Mouse (Mus musculus): ENCODE results near the gene Ints1.

The Ints1 gene

GRCm38 (mm10) chr5:139799801-139800590 lies 24.5 kb upstream of the Ints1 start:
- no peak for DNase-seq (ENCODE audit: low read depth)

DNA sequence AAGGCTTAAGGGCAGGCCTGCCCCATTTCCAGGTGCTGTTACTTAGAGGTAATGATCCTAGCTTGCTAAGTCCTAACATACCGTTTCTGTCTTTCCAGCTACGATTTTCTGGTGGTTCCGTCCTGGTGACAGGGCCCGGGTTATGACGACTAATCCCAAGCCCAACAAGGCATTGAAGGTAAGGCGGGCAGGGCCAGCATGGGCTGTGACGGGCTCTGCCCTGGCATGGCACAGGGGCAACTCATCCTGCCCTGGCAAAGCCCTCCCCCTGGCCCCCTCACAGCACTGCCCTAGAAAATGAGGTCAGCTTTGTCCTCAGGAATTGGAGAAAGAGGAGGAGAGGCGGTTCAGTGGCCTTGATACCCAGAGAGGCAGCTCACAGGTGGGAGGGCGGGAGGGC lies 23.6 kb upstream of the Ints1 start:
- DNase-seq (ENCODE audit: low read depth), result no peak

DNA sequence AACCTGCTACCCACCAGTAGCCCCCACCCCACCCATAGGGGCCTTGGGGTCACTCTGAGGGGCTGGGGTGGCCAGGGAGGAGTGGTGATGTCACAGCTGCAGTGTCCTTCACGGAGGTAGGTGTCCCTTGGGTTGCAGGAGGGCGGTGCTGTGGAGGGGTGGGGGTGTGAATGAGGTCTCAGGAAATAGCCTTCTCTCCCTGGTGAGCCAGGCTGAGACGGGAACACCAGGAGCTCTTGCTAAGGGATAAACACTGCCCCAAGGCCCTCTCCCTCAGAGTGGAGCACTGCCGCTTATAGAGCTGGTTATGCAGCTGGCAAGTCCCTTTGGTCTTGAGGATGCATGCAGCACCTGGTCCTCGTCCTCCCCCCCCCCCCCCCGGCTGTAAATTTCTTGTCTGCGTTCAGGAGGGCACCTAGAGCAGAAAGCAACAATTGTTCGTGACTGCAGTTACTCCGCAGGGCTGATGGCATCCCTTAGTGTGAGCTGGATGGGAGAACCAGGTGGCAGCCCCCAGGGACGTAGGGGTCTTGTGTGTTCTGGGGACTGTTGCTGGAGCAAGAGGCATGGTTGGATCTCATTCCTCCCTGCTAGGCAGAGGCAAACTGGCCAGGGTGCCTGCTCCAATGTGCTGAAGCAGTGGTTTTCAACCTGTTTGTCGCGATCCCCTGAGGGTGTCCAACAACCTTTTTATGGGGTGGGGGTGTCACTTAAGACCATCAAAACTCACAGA lies 22.9 kb upstream of the Ints1 start:
- no peak for DNase-seq (ENCODE audit: low read depth)

GRCm38 (mm10) chr5:139797473-139798167 lies 22.1 kb upstream of the Ints1 start:
- no peak for DNase-seq (ENCODE audit: low read depth)

GRCm38 (mm10) chr5:139796900-139797299 lies 21.4 kb upstream of the Ints1 start:
- no peak for DNase-seq (ENCODE audit: low read depth)

- DNase-seq (ENCODE audit: low read depth), result no peak
These were observed 20.6 kb upstream of the Ints1 start for GRCm38 (mm10) chr5:139796001-139796620.

GRCm38 (mm10) chr5:139794938-139795337 lies 19.5 kb upstream of the Ints1 start:
- DNase-seq (ENCODE audit: low read depth), result no peak

GRCm38 (mm10) chr5:139794137-139794536 lies 18.7 kb upstream of the Ints1 start:
- no peak for DNase-seq (ENCODE audit: low read depth)

DNA sequence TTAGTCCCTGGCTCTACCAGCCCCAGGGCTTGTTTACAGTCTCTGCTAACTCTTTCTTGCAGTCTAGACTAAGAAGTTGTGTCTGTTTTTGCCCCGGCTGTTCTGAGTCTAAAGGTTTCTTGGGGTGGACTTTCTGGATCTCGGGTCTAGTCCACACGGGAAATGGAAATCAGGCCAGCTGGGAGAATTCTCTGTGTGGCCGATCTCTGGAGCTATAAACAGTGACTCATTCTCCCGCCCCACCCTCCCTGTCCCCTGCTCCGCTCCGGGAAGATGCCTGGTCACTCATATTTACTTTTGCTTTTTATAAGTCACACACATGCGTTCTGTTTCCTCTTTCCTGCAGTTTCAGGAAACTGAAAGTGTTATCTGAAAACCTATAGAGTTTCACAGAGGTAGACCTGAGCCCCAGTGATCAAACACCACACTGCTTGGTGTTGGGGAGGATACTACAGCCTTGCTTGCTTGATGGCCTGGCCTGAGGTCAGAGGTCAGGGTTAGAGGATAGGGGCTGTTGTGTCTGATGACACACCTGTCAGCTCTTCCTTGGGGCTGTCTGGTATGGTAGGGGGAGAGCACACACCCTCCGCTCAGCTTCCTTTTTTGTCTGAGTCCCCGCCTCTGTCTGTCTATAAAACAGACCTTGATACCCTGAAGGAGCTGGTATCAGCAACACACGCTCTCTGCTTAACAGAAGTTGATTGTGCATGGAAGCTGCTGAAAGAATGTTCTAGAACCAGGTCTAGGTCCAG lies 18.0 kb upstream of the Ints1 start:
- DNase-seq (ENCODE audit: low read depth), result no peak

- DNase-seq (ENCODE audit: low read depth), result no peak
These were observed 17.5 kb upstream of the Ints1 start for GRCm38 (mm10) chr5:139792966-139793337.

DNA sequence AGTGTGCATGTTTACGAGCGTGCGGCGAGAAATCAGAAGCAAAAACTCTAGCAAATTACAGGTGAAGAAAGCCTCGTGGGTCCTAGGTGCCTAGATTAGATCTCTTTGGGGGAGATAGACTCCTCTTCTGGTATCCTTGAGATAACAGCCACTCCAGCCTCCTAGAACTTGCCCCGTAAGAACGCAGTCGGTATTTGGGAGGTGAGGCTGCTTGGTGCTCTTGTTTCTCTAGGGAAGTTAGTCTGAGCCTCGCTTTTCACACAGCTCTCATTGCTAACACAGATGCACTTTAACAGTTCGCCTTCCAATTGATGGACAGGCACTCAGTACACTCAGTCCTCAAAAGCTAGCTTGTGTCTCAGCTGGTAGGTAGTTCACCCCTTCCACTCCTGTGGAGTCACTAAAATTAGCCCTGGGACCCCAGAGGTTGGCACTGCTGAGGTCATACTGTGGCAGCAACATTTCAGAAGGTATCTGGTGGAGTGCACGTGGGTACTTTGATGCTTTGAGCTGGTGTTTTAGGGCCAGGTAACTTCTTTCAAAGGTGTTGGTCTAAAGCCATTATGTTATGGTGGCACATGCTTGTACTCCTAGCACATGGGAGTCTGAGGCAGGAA lies 16.8 kb upstream of the Ints1 start:
- no peak for DNase-seq (ENCODE audit: low read depth)

DNA sequence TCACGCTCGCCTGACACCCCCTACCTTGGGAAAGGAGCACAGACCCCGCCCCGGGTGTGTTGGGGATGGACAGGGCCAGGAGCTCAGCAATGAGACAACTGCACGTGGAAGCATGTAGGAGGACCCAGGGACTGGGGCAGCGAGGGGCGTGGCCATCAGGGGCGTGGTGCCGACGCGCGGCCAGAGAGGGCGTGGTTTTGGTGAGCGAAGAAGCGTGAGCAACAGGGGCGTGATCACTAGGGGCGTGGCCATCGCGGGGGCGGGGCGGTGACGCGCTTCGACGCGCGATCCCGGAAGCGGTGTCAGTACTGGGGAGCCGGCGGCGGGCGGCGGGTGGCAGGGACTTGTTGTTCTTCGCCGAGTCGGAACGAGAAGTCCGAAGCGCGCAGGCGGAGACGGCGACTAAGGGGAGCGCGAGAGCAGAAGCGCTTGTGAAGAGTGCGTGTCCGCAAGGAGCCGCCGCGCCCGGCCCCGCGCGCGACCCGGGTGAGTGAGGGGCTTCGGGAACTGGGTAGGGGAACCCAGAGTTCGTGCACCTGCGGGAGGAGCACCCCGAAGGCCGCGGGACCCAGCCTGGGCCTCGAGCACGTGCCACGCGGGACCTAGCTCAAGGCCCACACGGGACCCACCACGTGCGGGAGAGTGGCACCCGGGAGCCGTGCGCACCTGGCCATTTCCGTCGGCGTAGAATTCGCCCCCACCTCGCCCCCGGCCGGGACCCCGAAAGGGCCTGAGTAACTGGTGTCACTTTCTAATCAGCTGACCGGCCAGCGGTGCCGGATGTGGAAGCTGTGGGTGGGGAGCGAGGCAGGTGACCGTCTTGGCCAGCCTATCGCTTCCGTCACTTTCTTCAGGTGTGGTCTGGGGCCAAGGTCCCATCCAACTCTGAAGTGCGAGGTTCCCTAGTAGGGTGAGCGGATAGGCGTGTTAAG lies 16.0 kb upstream of the Ints1 start, which contains the start of gene Mafk:
Gene Mafk (plus strand): TSS at position 287 of the 932 bp plus-strand sequence.
- DNase-seq (ENCODE audit: low read depth), result peak; percentile 93

- DNase-seq (ENCODE audit: low read depth), result no peak
These were observed 14.0 kb upstream of the Ints1 start for GRCm38 (mm10) chr5:139789466-139789865.

DNA sequence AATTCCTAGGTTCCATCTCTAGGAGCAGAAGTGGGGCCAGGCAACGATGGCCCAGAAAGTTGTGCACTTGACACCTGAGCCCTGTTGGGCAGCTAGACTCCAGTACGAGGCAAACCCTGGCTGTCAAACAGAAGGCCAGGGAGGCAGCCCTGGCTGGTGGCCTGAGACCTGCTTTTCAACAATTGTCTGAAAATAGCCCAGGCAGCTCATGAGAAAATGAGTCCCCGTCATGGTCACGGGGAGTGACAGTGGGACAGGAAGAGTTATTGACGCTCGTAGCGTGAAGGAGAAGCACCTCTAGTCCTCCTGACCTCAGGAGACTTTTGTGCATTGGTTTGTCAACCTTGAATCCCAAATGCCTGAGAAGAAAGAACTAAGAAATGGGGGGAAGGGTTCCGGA lies 5.9 kb upstream of the Ints1 start:
- DNase-seq (ENCODE audit: low read depth), result no peak

DNA sequence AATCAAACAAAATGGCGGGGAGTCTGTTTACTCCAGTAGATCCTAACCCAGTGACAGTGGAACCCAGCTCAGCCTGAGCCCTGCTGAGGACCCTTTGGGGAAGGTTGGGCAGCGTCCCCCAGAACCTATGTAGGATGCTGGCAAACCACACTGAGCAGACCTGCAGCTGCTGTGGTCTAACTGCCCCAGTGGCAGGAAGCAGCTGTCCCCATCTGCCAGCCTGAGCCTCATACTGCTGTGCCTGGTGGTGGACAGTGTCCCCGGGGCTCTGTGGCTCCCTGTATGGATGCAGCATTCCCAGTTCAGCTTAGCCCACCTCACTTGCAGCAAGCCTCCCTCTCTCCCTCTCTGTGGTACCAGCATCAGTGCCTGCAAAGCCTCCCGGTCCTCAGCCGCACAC lies 1.5 kb upstream of the Ints1 start:
- DNase-seq (ENCODE audit: low read depth), result no peak

DNA sequence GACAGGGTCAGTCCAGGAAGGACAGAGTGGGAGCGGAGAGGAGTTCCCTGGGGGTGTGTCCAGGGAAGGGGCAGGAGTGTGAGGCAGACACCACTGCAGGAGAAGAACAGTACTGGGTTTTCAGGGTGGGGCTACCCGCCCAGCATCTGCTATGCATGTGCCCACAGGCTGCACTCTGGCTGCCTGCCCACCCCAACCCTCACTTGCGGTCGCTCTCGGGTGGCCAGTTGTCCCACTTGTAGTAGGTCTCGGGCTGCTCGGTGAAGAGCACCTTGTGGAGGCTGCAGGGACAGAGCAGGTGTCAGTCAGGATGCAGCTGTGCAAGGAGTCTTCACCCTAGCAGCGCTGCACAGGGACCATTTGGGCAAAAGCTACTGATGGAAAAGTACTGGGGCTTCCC lies 7.3 kb downstream of the Ints1 start:
- DNase-seq (ENCODE audit: low read depth), result no peak

DNA sequence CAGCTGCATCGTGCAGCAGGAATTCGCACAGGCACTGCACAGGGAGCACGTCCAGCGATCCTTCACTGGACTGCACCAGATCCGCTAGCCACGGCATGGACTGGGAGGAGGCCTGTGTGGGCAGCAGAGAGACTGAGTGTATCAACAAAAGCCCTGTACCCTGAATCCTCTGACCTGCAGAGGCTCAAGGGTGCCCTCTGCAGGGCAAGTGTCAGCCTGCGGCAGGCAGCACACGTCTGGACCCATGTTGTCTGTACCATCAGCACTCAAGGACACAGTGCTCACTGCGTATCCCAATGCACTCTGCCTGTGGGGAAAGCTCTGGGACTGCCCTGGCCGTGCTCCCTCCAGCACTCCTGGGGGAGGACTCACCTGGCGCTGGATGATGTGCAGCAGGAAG lies 11.2 kb downstream of the Ints1 start:
- DNase-seq (ENCODE audit: low read depth), result no peak

DNA sequence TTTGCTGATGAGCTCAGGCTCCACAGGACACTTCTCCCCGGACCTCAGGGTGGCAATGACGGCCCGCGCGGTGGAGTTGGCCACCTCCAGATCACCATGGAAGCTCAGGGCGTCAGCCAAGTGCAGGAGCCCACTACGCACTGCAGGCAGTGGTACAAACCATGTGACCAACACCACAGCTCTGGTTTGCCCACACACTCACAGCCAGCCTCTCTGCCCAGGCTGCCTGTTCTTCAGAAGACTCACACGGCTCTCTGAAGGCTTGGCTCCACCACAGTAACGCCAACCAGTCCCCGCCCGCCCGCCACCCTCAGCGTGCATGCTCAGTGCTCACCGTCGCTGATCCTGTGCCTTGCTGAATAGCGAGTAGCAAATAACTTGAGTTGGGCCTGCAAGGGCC lies 17.4 kb downstream of the Ints1 start:
- no peak for DNase-seq (ENCODE audit: low read depth)

GRCm38 (mm10) chr5:139756586-139756985 lies 18.9 kb downstream of the Ints1 start:
- DNase-seq (ENCODE audit: low read depth), result no peak

DNA sequence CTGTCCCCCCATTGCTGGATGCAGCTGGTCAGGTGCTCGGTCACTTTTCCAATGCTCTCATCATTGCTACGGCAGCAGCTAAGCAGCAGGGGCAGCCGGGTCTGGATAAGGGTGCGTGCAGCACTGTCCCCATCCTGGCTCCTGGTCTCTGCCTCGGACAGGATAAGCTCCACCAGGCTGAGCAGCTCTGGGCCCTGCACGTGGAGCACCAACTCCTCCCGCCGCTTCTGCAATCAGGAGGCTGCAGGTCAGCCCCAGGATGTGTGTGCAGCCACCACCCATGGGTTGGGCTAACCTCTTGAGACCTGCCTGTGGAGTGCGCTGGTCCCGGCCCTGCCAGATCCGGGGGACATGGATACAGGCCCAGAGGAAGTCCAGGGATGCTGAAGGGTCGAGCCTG lies 19.3 kb downstream of the Ints1 start:
- no peak for DNase-seq (ENCODE audit: low read depth)
